Mouse (Mus musculus) testis, adult 2 months (tissue): ENCODE measurements around the gene Omp.

Source experiments
- CTCF ChIP-seq: fragments of 200-500 bp; IDR thresholded peaks from 2 replicates; pipeline ENCODE4 v1.5.1; 2012; ENCODE audit warnings: low read depth, mild to moderate bottlenecking, inconsistent platforms, low read length, moderate library complexity; ENCODE audit not compliant: control insufficient read depth, insufficient read depth, insufficient replicate concordance
- POLR2A ChIP-seq: fragments of 200-500 bp; IDR thresholded peaks from 2 replicates; pipeline ENCODE4 v1.6.1; 2012; ENCODE audit warnings: low read depth, mild to moderate bottlenecking, inconsistent platforms, low read length, moderate library complexity; ENCODE audit not compliant: control insufficient read depth

DNA sequence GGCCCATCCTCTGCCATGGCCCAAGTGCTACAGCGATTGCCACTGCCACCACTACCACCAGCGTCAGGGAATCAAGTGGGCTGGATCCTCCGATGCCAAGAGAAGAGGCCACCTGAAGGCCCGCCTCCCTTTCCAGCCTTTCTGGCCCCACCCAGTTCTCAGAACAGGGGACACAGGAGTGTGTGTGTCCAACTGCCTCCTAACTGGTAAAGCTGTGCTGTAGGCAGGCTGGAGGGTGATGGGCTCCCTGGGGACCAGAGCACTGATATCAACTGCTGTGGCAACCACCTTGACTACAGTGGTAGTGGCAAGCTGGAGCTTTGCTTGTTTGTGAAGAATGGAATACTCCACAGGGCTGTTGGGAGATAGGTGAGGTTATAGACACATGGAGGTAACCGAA is at the start of gene Omp:
- TF ChIP-seq CTCF (no peak), POLR2A (no peak)
